Mouse (Mus musculus): ENCODE results near the gene Tbc1d24.

GRCm38 (mm10) chr17:24154463-24154862 lies 50.9 kb downstream of the Tbc1d24 start:
- TF ChIP-seq CTCF (conservative IDR thresholded peaks at IDR 0.05; ENCODE audit: low read length) (no peak), POU5F1 (IDR thresholded peaks at IDR 0.05; ENCODE audit: borderline replicate concordance, low read length) (no peak)

Data from E14TG2a.4 (cell line).